Mouse (Mus musculus) thymus, postnatal 4 days (tissue): ENCODE measurements around the gene Cdkal1.

ENCODE experiments used
- DNase-seq: peaks from one replicate; pipeline ENCODE4 v3.0.0; 2021

Cdkal1 gene

DNA sequence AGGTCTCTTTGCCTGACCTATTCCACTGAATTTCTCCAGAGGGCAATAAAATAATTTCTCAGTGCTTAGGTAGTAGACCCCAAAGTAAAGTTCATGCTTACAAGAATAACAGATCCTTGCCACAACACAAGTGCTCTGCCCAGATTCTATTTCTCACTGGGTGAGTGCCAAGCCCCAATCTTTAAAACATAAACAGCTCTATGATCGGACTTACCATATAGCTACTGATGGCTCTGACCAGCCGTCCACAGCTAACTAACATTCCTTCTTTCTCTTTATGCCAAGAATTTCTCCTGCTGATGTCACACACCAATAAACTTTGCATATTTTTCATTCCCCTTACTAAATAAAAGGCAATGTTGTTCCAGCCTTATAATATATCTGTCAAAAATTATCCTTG lies 283.0 kb downstream of the Cdkal1 start:
- no peak for DNase-seq

DNA sequence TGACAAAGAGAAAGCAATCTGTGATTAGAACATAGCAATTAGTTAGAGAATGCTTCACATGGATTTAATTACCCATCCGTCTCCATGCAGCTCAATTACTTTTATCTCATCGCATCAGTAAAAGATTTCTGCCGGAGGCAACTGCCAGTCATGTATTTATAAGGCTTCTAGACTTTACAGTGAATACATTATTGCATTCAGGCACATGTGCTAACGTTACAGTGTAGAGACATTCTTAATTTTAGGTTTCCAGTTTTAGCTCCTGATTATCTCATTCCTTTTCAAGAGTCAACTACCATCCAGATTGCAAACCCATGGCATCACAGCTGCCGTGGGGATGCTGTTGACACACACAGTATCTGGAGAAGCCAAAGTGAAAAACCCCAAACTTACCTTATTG lies 289.8 kb downstream of the Cdkal1 start:
- no peak for DNase-seq

DNA sequence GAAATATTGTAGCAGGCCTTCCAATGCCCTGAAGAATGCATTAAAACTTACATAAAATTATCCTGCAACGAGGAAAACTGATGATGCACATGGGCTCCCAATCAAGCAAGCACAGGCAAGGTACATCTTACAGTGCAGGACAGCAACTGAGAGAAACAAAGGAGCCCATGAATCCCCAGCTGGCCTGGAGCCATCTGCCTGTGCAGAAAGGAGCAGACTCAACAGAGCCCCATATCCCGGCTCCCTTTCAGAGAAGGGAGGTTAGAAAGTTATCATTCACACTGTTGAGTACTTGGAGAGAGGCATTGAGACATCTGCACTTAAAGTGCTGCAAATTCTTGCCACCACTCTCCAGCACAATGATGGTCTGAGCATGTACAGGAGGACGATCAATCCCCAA lies 296.3 kb downstream of the Cdkal1 start:
- DNase-seq: no peak

DNA sequence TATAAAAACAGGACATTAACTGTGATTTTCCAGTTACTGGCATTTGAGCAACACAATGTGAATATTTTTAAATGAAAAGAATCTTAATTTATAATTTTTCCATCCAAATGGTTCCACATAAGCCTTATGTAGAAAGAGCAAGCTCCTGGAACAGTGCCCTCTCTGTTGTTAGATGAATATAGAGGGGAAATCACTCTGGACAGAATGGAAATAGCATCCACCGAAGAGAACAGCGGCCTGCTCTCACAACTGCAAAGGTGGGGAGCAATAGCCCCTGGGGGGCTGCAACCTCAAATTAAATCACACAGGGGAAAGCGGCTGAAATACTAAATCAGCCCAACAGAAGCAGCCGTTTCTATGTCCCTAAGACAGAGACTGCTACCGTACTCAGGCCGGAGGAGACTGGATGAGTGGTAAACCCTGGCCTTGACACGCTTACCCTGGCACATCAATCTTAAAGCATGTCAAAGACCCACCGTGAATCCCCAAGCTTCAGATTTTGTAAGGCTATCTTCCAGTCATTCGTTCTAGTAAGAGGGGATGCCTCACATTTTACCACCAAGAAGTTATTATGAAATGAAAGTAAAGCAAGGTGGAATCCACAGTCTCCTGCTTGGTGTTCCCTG lies 300.2 kb downstream of the Cdkal1 start:
- no peak for DNase-seq

DNA sequence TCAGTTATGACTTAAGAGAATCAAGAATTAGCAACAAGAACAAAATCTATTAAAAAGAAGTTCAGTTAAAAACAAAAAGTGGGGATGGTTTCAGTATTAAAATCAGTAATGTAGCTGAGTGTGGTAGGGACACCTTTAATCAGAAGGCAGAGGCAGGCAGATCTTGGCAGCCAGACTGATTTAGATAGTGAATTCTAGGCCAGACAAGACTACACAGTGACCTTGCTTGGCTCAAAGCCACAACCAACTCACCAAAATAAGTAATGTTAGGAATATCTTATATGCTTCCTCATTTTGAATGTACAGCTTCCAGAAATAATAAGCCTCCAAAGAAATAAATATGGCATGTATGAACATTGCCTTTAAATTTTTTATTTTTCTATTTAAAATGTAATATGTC lies 301.7 kb downstream of the Cdkal1 start:
- no peak for DNase-seq

DNA sequence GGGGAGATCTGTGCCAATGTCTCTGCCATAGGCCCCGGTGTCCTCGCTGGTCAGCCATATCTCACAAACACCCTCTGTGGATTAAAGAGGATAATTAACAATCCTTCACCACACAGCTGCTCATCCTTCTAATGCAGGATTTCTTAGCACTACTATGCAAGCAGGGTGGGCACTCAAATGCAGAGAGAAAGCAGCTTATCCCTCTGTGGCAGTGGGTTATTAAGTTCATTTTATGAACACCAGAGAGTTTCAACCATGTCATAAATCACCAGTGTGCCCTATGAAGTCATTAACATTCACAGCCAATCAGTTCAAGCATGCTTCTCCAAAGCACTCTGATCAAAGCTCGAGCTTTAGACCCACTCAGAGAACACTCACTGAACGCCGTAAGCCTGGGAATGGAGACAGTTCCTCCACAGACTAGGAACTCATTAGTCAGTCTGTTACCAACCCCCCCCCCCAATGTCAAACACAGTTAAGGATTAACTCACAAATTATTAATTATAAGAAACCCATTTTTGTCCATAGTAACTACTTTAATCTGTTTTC lies 303.1 kb downstream of the Cdkal1 start:
- no peak for DNase-seq

DNA sequence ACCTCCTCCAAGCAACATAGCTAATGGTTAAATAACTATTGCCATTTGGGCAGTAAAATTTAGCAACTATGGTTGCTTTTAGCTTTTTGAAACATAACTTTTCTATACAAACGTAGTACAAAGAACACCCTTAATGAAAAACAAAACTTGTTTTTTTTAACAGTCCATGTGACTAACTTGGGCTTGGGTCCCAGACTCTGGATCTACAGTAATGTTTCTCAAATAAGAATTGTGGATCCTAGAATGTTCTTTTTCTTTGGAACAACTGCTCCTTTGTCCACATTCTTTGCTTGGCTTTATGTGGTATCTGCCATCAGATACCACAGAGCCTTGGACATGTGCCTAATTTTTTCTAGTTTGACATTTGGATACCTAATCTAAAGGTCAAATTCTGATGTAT lies 304.6 kb downstream of the Cdkal1 start:
- DNase-seq: no peak

DNA sequence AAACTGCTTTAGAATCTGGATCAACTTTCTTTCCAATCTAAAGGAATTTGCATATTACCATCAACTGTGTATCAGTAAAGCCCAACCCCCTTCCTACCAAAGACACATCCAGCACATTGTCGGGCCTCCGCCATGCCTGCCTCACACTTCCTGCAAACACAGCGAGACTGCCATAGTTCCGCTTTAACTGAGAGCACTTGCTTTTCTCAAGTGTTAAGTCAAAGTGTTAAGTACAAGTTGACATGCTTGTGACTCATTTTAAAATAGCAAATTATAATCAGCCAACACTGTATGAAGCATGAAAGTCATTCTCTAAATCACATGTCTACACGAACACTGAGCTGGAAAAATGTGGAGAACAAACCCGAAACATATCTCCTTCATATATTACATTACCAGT lies 305.3 kb downstream of the Cdkal1 start:
- no peak for DNase-seq

DNA sequence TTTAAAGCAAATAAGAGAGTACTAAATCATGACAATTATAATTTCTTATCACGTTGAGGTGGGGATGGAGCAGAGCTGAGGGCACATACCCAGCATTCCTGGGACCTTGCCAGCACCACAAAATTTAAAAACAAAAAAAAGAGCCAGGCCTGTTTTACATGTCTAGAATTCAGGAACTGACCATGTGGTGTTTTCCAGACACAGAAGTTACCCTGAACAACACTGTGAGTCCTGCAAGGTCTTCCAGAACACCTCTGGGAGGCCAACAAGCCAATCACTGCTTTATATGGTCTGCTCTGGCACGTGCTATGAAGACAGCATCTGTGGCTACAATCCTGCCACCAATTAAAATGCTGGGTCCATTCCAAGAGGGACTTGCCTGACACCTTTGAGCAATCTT lies 305.7 kb downstream of the Cdkal1 start:
- no peak for DNase-seq

DNA sequence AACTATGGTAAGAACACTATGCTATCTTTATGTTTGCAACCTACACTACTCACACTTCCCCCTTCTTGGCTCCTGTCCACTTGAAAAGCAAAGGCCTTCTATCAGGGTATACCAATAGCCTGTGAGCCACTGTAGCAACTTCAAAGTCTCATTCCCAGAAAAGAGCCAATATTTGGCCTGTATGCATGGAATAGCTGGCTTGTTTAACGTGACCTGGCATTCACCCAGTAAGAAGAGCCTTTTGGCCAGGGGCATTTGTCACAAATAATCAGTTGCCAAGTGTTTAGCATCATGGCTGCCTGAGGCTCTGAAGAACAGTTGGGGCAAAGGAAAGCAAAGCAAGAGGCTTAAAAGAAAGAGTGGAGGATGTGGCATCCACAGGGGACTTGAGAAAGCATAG lies 317.6 kb downstream of the Cdkal1 start:
- DNase-seq: no peak

DNA sequence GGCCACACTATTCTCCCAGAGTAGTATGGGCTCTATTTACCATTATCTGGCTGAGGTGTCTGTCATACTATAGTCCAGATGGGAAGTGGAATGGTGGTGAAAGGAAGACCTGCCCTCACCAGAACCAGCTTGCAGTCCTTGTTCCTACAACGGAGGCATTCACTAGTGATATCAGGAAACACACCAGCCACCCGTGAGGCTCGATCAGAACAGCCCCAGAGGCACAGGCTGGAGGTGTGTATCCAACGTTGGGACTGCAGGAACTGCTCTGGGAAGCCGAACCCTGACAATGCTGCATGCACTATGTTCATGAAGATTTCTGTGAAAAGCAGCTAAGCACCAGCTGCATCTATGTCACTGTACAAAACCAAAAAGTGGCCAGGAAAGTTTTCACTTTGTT lies 321.9 kb downstream of the Cdkal1 start:
- DNase-seq: no peak

DNA sequence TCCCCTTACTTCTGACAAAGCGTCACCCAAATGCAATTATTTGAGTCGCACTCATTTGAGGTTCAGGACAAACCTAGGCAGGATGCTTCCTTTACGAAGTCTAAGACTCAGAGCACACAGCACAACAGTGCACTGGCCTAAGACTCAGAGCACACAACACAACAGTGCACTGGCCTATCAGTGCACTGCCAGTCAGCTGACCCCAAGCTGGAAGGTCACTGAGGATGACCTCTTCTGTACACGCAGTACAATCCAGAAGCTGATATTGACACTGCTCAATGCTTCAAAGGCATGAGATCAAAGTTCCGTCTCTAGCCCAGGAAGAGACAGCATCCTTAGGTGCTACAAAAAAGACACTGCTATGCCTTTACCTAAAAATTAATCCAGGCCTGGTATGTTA lies 327.1 kb downstream of the Cdkal1 start:
- DNase-seq: no peak

DNA sequence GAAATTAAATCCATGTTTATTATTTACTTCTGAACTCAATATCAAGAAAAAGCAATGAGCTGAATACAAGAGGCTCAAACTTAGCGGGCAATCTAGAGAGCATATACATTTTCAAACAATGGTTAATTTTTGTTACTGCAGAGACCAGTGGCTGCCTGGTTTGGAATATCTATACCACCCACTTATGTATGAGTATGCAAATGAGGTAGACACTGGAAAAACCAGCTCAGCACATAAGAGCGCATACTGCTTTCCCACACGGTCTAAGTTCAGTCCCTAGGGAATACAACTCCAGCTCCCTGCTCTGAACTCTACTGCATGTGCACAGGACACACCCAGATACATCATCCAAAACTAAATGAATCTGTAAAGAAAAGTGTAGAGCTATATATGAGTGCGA lies 334.2 kb downstream of the Cdkal1 start:
- DNase-seq: no peak

DNA sequence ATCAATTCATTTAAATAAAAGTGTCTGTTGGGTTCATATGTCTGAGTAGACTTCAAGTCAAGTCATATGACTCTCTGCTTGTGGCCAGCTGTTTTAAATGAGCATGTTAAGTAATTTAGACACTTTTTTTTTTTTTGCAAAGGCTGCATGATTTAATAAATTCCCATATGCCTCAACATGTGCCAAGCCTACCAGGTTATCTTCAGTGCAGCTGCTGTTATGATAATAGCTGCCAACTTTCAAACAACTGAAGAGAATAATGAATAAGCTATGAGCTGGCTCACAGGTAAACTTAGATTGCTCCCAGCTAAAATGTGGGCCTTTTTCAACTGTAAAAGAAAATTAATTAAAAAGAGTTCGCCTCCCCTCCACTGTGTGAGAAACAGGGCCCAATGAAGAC lies 341.4 kb downstream of the Cdkal1 start:
- DNase-seq: no peak

DNA sequence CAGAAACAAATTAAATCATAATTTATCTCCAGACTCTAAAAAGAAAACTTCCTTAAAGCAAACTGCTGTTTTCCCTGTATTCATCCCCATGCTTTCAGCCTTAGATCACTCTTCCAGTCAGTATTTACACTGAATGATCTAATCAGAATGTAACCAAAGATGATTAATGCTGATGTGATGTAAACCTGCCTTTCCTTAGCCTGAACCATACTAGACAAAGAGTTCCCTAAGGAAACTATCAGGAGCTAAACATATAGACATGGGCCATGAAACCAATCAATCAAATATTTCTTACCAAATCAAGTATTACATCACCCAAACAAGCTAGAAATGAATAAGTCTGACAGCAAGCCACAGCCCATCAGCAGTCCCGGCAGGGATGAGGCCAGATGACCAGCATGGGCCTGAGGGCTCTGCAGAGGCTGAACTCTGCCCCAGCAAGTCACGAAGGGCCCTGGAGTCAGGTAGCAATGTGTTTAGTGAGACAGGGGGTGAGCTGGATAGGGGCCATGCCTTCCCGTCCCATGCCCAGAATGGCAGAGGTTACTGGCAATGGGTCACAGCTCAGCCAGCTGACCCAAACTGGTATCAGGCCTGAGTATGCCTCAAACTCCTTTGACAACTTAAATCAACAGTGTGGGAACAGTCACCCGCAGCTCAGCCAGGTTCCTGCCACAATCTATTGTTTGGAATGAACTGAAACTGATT lies 350.5 kb downstream of the Cdkal1 start:
- DNase-seq: no peak

DNA sequence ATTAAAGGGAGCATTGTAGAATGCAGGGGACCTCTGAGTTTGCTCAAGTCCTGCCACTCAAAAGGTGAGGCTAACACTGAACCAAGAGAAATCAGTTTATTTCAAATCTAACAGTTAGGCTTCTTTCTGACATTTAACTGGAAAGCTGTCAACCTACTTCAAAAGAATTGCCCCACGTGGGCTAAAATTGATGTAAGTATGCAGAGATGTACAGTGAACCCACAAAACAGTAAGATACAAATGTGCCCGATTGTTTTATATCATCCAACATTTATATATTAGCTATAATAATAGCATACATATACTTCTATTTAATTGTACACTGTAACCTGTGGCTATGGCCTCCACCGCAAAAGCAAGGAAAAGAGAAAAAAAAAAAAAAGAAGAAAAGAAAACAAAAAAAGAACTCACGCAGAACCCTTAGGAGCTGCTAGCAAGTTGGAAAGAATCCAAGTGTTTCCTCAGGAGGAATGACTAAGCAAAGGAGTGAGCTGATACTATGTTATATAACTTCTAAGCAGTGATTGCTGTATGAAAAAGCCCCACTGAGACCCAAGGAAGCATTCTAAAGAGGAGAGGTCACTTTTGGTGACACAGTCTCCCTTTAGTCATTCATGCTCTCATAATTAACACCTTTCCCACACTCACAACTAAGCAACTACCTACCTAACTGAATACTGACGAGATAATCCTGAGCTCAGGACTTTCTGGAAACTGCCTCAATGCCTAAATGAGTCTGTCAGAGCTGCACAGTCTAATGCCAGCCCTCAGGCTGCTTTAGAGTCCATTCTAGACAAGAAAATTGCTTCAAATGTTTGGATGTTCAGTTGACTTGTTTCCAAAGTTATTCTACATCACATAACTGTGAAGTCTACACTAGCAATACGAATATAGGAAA lies 352.1 kb downstream of the Cdkal1 start:
- DNase-seq: no peak

DNA sequence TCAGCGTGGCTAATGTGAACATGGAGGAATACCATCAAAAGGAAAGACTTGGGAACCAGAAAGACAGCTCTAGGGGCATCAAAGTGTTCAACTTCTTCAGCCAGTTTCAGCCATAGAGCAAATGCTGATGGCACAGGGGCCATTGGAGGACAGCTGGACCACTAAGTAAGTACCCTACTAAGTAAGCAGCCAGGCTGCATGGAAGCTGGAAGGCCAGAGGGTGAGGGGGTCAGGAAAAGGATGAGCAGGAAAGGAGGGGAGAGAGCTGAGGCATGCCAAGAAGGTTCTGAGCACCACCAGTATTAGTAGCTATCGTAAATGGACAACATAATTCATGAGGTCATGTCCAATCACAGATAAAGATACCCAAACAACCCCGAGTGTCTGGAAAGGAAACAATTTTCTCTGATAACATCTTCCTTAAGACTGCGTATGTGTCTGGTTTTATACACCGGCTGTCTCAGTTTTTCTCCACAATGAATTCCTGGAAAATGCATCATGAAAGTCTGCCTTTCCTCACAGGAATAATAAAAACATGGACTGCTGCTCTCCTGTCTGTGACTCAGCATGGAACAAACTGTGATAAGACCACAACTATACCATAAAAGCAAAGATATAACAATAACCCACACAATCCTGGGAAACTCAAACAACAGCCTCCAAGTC lies 352.9 kb downstream of the Cdkal1 start:
- DNase-seq: no peak

DNA sequence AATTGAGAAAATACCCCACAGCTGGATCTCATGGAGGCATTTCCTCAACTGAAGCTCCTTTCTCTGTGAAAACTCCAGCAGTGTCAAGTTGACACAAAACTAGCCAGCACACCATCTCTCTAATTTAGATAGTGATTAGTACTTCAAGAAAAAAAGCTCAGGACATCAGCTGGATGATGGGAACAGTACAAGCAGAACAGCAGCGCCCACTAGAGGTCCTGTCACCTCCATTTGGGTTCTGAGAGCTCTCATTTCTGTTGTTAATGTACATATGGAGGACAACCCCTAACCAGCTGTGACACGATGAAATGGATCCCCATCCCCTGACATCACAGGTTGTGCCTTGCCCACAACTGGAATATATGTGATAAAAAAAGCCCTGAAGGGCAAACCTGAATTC lies 354.3 kb downstream of the Cdkal1 start:
- no peak for DNase-seq

DNA sequence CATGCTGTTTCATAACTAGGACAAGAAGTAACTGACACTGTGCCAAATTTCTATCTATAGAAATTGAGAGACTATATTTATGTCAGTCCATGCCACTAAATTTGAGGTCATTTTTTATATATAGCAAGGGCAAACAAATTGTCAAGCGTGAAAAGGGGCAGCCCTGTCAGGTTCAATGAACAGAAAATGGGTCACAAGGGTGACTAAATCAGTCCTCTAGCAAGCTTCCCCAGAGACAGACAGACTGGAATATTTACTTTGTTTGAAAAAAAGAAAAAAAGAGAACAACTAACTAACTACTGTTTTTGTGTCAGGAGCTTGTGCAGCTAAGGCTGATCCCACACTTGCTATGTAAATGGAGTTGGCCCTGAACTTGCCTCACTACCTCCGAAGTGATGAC lies 355.7 kb downstream of the Cdkal1 start:
- no peak for DNase-seq

DNA sequence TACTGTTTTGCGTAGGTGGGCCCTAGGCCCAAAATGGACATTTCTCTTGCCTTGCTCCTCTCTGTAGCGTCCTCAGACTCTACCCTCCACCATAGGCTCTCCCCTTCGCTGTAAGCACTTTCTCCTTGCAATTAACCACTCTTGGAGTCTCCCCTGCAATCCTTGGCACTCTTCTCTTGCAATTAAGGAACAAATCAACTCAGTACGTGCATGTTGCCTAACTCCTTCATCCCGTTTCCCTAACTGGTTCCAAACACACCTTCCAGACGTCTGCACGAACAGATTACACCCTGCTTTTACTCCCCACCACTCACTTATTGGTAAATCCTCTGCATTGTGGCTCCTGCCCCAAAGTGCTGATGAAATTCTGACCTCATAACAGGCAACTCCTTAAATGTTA lies 358.2 kb downstream of the Cdkal1 start:
- DNase-seq: no peak

DNA sequence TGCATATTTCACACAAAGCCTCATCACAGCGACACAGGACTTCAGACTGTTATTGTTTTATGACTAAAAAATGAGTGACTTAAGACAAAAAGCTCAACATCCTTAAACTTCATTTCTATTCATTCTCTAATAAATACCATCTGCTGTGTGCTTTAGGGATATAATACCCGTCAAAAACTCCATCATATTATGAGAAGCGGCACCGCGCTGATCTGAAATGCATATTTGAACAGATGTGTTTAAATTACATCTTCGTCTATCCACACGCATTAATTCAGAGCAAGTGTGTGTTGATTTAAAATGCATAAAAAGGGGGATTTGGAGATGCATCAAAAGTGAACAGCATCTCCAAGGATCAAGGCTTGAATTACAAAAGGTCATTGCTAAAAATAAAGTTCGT lies 365.1 kb downstream of the Cdkal1 start:
- DNase-seq: no peak

DNA sequence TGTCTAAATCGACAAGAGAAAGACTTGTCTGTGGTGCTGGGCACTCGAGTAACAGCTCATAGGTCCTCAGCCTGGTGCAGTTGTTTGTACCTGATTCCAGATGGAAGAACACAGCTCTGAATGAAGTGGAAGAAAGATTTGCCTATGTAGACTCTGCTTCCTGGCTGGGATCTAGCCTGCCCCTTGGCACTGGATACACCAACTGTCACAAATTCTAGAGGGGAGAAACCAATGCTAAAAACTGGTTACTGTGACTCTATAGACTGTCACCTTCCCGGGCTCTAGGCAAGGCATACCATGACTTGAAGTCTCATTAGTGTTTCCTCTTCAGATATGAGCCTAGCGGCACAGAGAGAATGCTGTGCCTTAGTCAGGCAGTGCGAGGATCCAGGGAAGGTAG lies 366.0 kb downstream of the Cdkal1 start:
- no peak for DNase-seq

DNA sequence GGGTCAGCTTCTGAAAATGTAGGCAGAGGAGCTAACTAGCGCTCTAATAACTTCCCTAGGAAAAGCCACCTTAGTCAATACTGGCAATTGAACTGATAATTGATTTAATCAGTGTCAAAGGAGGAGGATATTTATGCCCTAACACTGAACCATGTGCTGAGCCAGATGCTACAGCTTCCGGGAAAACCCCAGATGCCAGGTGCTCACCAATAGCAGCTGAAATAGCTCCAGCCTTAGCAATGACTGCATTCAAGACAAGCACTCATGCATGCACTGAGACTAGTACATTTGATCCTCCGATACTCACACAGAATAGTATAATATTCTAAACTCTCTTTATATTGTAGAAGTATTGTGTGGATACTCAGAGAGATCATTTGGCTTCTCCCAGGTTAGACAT lies 368.8 kb downstream of the Cdkal1 start:
- DNase-seq: no peak
